Mouse (Mus musculus): ENCODE results near the gene Gm45194. TPM values are rescaled to one million over a fixed set of nuclear protein-coding genes. Genes with fewer than 3 reads are reported as not detected.

The Gm45194 gene
- polyA plus RNA-seq, 1 experiment from 2014 or later: 0.66 TPM

- Histone ChIP-seq H3K36me3 (no peaks in the 10 kb centered on the region), H3K27ac (replicated peaks) (no peak overlapping the region), H3K4me1 (no peaks in the 10 kb centered on the region), H3K9ac (no peak overlapping the region), H3K4me3 (no peak overlapping the region), H3K9me3 (no peaks in the 10 kb centered on the region), H3K27me3 (replicated peaks) (no peaks in the 10 kb centered on the region), H3K4me2 (no peak overlapping the region)
- WGBS: 43% methylated on average over 2 of the region's 2 CpGs
- ATAC-seq (ENCODE audit: extremely low read depth, insufficient number of reproducible peaks, low FRiP score, low TSS enrichment): no peak
Observed at GRCm38 (mm10) chrX:112255513-112255912, 364.3 kb downstream of the Gm45194 start.

DNA sequence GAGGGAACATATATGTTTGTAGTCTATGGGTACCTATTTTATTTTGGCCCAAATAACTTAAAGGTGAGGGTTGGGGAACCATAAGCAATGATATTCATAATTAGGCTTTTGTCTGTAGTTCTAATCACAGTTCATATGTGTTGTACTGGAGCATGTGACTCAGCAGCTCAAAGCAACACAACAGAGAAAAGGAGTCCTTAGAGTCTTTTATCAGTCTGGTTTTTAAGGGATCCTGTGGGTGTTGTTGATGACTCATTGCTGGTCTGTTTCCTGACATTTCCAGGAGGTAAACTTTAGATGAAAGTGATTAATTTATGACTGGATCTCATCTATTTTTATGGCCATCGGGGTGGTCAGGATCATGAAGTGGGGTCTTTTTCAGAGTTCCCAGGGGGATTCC, 382.4 kb downstream of the Gm45194 start:
- Histone ChIP-seq H3K9ac (no peak overlapping the region), H3K27me3 (replicated peaks) (no peaks in the 10 kb centered on the region), H3K9me3 (no peaks in the 10 kb centered on the region), H3K27ac (replicated peaks) (no peak overlapping the region), H3K4me1 (no peaks in the 10 kb centered on the region), H3K36me3 (no peaks in the 10 kb centered on the region), H3K4me2 (no peak overlapping the region), H3K4me3 (no peak overlapping the region)
- 54% methylated on average over 1 of the region's 1 CpGs for WGBS
- no peak for ATAC-seq (ENCODE audit: extremely low read depth, insufficient number of reproducible peaks, low FRiP score, low TSS enrichment)

Other genes starting within 250 kb of the Gm45194 start
- 0.65 and 0.68 TPM in 2 replicates for gene Hdx, start 194.3 kb upstream of the Gm45194 start, polyA plus RNA-seq (2015; fragmentation: Nextera tagmentation; extraction: Ambion mirVana)
- 0.16 TPM in 1 of 2 replicates, not detected in the other for gene Tex16, start 119.6 kb downstream of the Gm45194 start, polyA plus RNA-seq (2015; fragmentation: Nextera tagmentation; extraction: Ambion mirVana)

Measured in heart, embryonic 13.5 days (tissue).